Mouse (Mus musculus) lung, postnatal 0 days (tissue): ENCODE data around the gene Engase. TPM values are rescaled to one million over a fixed set of nuclear protein-coding genes. Genes with fewer than 3 reads are reported as not detected.

Source experiments
- ATAC-seq: fragments of 200-750 bp; cut with Nextera tagmentation; 2 replicates; pipeline ENCODE4 v1.8.0; 2017; ENCODE audit warnings: moderate library complexity
- DNase-seq: peaks from one replicate; pipeline ENCODE4 v3.0.0-alpha.2; 2016; ENCODE audit warnings: low spot score
- H3K27ac ChIP-seq: fragments of 300-500 bp; sonication (generic); 2 replicates; pipeline ENCODE4 v1.5.1; 2014; ENCODE audit warnings: antibody characterized with exemption, mild to moderate bottlenecking, low read length, mixed read lengths
- H3K27me3 ChIP-seq: fragments of 300-500 bp; sonication (generic); replicated peaks from 2 replicates; pipeline ENCODE4 v1.6.1; 2014; ENCODE audit warnings: low read length, mixed read lengths; ENCODE audit not compliant: insufficient read depth
- H3K36me3 ChIP-seq: fragments of 300-500 bp; sonication (generic); 2 replicates; pipeline ENCODE4 v1.6.1; 2014; ENCODE audit warnings: low read length, mixed read lengths; ENCODE audit not compliant: insufficient read depth
- H3K4me1 ChIP-seq: fragments of 300-500 bp; sonication (generic); 2 replicates; pipeline ENCODE4 v1.6.1; 2014; ENCODE audit warnings: antibody characterized with exemption, low read depth, low read length, mixed read lengths; ENCODE audit not compliant: insufficient read depth
- H3K4me2 ChIP-seq: fragments of 300-500 bp; sonication (generic); replicated peaks from 2 replicates; pipeline ENCODE4 v1.6.1; 2014; ENCODE audit warnings: low read depth, mild to moderate bottlenecking, low read length, moderate library complexity, mixed read lengths
- H3K4me3 ChIP-seq: fragments of 300-500 bp; sonication (generic); 2 replicates; pipeline ENCODE4 v1.5.1; 2014; ENCODE audit warnings: low read depth, low read length
- H3K9ac ChIP-seq: fragments of 300-500 bp; sonication (generic); replicated peaks from 2 replicates; pipeline ENCODE4 v1.6.1; 2014; ENCODE audit warnings: low read depth, mild to moderate bottlenecking
- H3K9me3 ChIP-seq: fragments of 300-500 bp; sonication (generic); 2 replicates; pipeline ENCODE4 v1.6.1; 2016; ENCODE audit warnings: low read length, mixed read lengths
- CTCF ChIP-seq: IDR thresholded peaks from 2 replicates; pipeline ENCODE4 v1.5.1; 2016; ENCODE audit warnings: antibody characterized with exemption, mild to moderate bottlenecking
- EP300 ChIP-seq: IDR thresholded peaks from 2 replicates; pipeline ENCODE4 v1.6.1; 2016; ENCODE audit warnings: antibody characterized with exemption, mild to moderate bottlenecking, control low read depth
- WGBS: fragments of 180-500 bp; shearing (Covaris S2); extraction: QIAGEN DNeasy Blood & Tissue Kit; methylation state at CpG from one replicate; pipeline ENCODE4 v1.1.7; 2014; 5-methylcytosine and 5-hydroxymethylcytosine counted together
- polyA plus RNA-seq: library from polyadenylated mRNA; unstranded; fragments of >200 nt; fragmentation: Nextera tagmentation; extraction: Ambion mirVana; gene quantifications from 2 replicates; pipeline ENCODE4 v1.2.1, GENCODE M21; 2015

Engase gene
- polyA plus RNA-seq, 1 experiment from 2014 or later: 4.7 TPM

DNA sequence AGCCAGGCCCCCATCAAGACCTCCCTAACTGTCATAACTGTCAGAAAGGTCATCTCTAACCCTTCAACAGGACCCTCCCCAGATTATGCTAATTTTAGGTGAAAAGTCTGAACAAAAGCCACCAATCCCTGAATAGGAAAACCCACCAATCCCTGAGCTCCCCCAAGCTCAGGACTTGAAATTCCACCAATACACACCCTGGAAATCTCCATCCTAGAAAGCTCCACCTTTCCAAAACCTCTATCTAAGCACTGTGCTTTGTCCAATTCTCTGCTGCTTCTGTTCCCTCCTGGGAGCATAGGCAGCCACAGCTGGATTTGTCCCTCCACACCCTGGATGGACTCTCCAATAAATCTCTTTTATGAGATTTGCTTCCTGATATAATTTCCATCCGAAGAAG, 3.5 kb upstream of the Engase start:
- Histone ChIP-seq H3K36me3 (no peaks in the 10 kb centered on the region), H3K4me1 (no peaks in the 10 kb centered on the region; the same call in 1 of the 2 replicates), H3K4me2 (no peak overlapping the region), H3K27me3 (no peaks in the 10 kb centered on the region), H3K9ac (no peak overlapping the region), H3K4me3 (no peak overlapping the region), H3K27ac (no peak overlapping the region), H3K9me3 (no peaks in the 10 kb centered on the region)
- ATAC-seq: no peak
- TF ChIP-seq EP300 (no peak), CTCF (no peak)
- 83% methylated on average over 1 of the region's 1 CpGs for WGBS
- no peak for DNase-seq

GRCm38 (mm10) chr11:118473842-118474500, 2.7 kb upstream of the Engase start:
- WGBS: 67% methylated on average over 6 of the region's 6 CpGs
- no peak for ATAC-seq
- H3K4me2 ChIP-seq: no peak overlapping the region

DNA sequence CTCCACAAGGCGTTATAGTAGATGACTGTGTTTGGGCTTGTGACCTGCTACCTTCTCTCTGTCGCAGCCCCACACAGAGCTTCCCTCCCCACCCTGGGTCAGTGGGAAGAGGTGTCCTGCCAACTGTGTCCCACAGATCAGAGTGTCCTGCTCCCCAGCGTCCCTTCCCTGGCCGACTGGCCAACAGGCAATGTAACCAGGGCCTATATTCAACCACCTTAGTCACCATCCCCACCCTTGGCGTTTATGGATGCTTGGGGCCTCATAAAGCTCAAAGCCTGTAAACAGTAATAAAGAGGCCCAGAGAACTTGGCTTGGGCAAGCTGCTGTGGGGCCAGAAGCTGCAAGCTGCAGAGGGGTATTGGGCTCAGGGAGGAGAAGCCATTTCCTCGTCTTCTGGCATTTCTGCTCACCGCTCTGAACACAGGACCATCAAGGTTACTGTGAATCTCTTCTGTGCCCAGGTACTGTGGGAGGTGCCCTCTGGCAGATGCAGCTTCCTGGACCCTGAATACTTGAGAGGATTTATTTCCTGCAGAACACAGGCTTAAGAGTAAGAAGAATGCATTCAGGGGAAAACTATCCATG, 1.0 kb upstream of the Engase start:
- Histone ChIP-seq H3K9ac (no peak overlapping the region), H3K36me3 (no peaks in the 10 kb centered on the region), H3K27ac (no peak overlapping the region), H3K4me1 (no peaks in the 10 kb centered on the region; the same call in 1 of the 2 replicates), H3K4me3 (no peak overlapping the region), H3K9me3 (no peaks in the 10 kb centered on the region), H3K4me2 (no peak overlapping the region), H3K27me3 (no peaks in the 10 kb centered on the region)
- TF ChIP-seq EP300 (no peak), CTCF (no peak)
- ATAC-seq (no peak), DNase-seq (no peak)
- WGBS: 87% methylated on average over 7 of the region's 7 CpGs

More at GRCm38 (mm10) chr11:118473842-118474500, 2.7 kb upstream of the Engase start:
- H3K9ac ChIP-seq: no peak overlapping the region
- H3K36me3 ChIP-seq: no peaks in the 10 kb centered on the region
- H3K9me3 ChIP-seq: no peaks in the 10 kb centered on the region
- TF ChIP-seq EP300 (no peak), CTCF (no peak)
- H3K4me3 ChIP-seq: no peak overlapping the region
- H3K4me1 ChIP-seq: no peaks in the 10 kb centered on the region; the same call in 1 of the 2 replicates
- H3K27ac ChIP-seq: no peak overlapping the region
- DNase-seq: no peak
- no peaks in the 10 kb centered on the region for H3K27me3 ChIP-seq

GRCm38 (mm10) chr11:118479776-118480175, 3.1 kb downstream of the Engase start:
- no peaks in the 10 kb centered on the region for H3K9me3 ChIP-seq
- no peaks in the 10 kb centered on the region for H3K27me3 ChIP-seq
- no peak overlapping the region for H3K27ac ChIP-seq
- H3K4me2 ChIP-seq: no peak overlapping the region
- no peak overlapping the region for H3K9ac ChIP-seq
- H3K36me3 ChIP-seq: peaks cover under 1% of the 10 kb centered on the region; the same call in 1 of the 2 replicates
- WGBS: 71% methylated on average over 12 of the region's 12 CpGs
- no peak overlapping the region for H3K4me3 ChIP-seq
- ATAC-seq (no peak), DNase-seq (no peak)
- TF ChIP-seq CTCF: no peak
- no peak for TF ChIP-seq EP300
- H3K4me1 ChIP-seq: no peaks in the 10 kb centered on the region; the same call in 1 of the 2 replicates

GRCm38 (mm10) chr11:118481231-118481630, 4.6 kb downstream of the Engase start:
- H3K27me3 ChIP-seq: no peaks in the 10 kb centered on the region
- no peak overlapping the region for H3K4me2 ChIP-seq
- no peak for DNase-seq
- WGBS: 94% methylated on average over 11 of the region's 11 CpGs
- TF ChIP-seq CTCF: no peak
- TF ChIP-seq EP300: no peak
- H3K4me1 ChIP-seq: no peaks in the 10 kb centered on the region; the same call in 1 of the 2 replicates
- no peaks in the 10 kb centered on the region for H3K9me3 ChIP-seq
- no peak overlapping the region for H3K9ac ChIP-seq
- H3K36me3 ChIP-seq: peaks cover 5% of the 10 kb centered on the region; the same call in 1 of the 2 replicates
- ATAC-seq: no peak
- H3K4me3 ChIP-seq: no peak overlapping the region
- H3K27ac ChIP-seq: no peak overlapping the region

DNA sequence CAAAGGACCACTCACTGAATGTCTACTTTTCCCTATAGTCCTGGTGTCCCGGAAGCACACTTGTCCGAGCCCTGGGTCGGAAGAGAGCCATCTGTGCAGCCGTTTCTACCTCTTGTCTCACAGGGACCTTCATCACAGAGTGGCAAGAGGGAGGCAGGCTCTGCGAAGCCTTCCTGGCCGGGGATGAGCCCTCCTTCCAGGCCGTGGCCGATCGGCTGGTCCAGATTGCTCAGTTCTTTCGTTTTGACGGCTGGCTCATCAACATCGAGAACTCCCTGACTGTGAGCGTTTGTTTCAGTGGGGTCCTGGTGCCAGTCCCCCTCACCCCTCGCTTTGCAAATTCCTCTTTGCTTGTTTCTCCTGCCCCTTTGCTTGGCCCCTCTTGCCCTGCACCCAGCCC, 5.1 kb downstream of the Engase start:
- no peaks in the 10 kb centered on the region for H3K9me3 ChIP-seq
- peaks cover 5% of the 10 kb centered on the region; the same call in 1 of the 2 replicates for H3K36me3 ChIP-seq
- TF ChIP-seq CTCF: no peak
- H3K27me3 ChIP-seq: no peaks in the 10 kb centered on the region
- DNase-seq: no peak
- H3K9ac ChIP-seq: no peak overlapping the region
- no peak overlapping the region for H3K4me2 ChIP-seq
- H3K4me1 ChIP-seq: no peaks in the 10 kb centered on the region; the same call in 1 of the 2 replicates
- H3K4me3 ChIP-seq: no peak overlapping the region
- 80% methylated on average over 14 of the region's 14 CpGs for WGBS
- H3K27ac ChIP-seq: no peak overlapping the region
- ATAC-seq: no peak
